Mouse (Mus musculus) MEL (cell line): ENCODE data around the gene Hax1.

Source experiments
- CTCF ChIP-seq, 3 experiments: IDR thresholded peaks in 2 of 3; conservative IDR thresholded peaks in 1 of 3; 2 replicates each; pipeline ENCODE4 v1.5.1; 2011 to 2012; ENCODE audit warnings: low read length in 3 of 3, low read depth in 2 of 3, mild to moderate bottlenecking in 2 of 3, improper control_type of control experiment in 1 of 3, inconsistent platforms in 1 of 3, mixed read lengths in 1 of 3, moderate library complexity in 1 of 3; ENCODE audit not compliant: control insufficient read depth in 1 of 3, insufficient read depth in 1 of 3, poor library complexity in 1 of 3, severe bottlenecking in 1 of 3
- EP300 ChIP-seq, 2 experiments: IDR thresholded peaks; 2 replicates each; pipeline ENCODE4 v1.6.1; 2011; ENCODE audit warnings: improper control_type of control experiment in 2 of 2, low read length in 2 of 2, low read depth in 1 of 2, mild to moderate bottlenecking in 1 of 2
- HCFC1 ChIP-seq: IDR thresholded peaks from 2 replicates; pipeline ENCODE4 v1.6.1; 2012; ENCODE audit warnings: low read depth, mild to moderate bottlenecking, inconsistent platforms, low read length, improper control_type of control experiment, moderate library complexity
- JUND ChIP-seq: IDR thresholded peaks from 2 replicates; pipeline ENCODE4 v1.6.1; 2011; ENCODE audit warnings: low read depth, mild to moderate bottlenecking, improper control_type of control experiment, low read length
- NRF1 ChIP-seq: IDR thresholded peaks from 2 replicates; pipeline ENCODE4 v1.6.1; 2014; ENCODE audit warnings: low read depth, mild to moderate bottlenecking, inconsistent platforms, low read length, improper control_type of control experiment, moderate library complexity; ENCODE audit not compliant: poor library complexity, insufficient read depth, severe bottlenecking

- no peak for TF ChIP-seq CTCF (IDR thresholded peaks at IDR 0.05 in 2 of 3, conservative IDR thresholded peaks at IDR 0.05 in 1 of 3; ENCODE audit: control insufficient read depth in 1 of 3, insufficient read depth in 1 of 3, low read depth in 2 of 3, low read length in 3 of 3, poor library complexity in 1 of 3, severe bottlenecking in 1 of 3)
- no peak; a peak in 1 of 4 replicates for TF ChIP-seq EP300 (IDR thresholded peaks at IDR 0.05; ENCODE audit: low read depth in 1 of 2, low read length in 2 of 2)
- TF ChIP-seq JUND = no peak
- TF ChIP-seq HCFC1 = no peak
- TF ChIP-seq NRF1 = no peak
Measured at GRCm38 (mm10) chr3:89976859-89977258, 21.7 kb downstream of the Hax1 start.
